Mouse (Mus musculus) small intestine, adult 2 months (tissue): ENCODE measurements around the gene Focad.

Experiments
- CTCF ChIP-seq: fragments of 200-500 bp; IDR thresholded peaks from 2 replicates; pipeline ENCODE4 v1.5.1; 2012; ENCODE audit warnings: low read depth, mild to moderate bottlenecking, control low read depth, inconsistent platforms, low read length, moderate library complexity, mixed read lengths; ENCODE audit not compliant: insufficient replicate concordance, insufficient read length; ENCODE audit errors: extremely low read depth
- POLR2A ChIP-seq: fragments of 200-500 bp; IDR thresholded peaks from 2 replicates; pipeline ENCODE4 v1.6.1; 2012; ENCODE audit warnings: low read depth, mild to moderate bottlenecking, control low read depth, inconsistent platforms, low read length, moderate library complexity

DNA sequence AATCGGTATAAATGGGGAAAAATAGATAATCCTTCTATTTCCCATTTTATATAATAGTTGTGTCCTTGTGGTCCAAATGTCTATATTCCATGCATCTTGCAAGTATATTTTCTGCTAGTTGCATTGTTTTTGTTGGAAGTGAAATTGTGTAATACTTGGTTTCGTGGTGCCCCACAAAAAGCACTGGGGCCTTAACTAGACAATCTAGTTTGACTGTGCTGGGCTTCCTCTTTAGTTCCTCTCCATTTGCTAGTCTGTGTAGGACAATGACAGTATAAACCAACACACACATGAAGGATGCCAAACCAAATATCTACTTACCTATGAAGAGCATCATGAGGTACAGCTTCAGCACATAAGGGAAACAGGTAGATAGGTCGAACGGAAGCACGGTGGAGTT lies 324.9 kb downstream of the Focad start:
- TF ChIP-seq POLR2A (no peak), CTCF (no peak)
